Mouse (Mus musculus) midbrain, embryonic 16.5 days (tissue): ENCODE data around the gene Rab40b. TPM values are rescaled to one million over a fixed set of nuclear protein-coding genes. Genes with fewer than 3 reads are reported as not detected.

Experiments used
- ATAC-seq: fragments of 200-750 bp; cut with Nextera tagmentation; 2 replicates; pipeline ENCODE4 v1.8.0; 2017; ENCODE audit warnings: moderate TSS enrichment
- H3K27ac ChIP-seq: fragments of 300-500 bp; sonication (generic); 2 replicates; pipeline ENCODE4 v1.5.1; 2014; ENCODE audit warnings: mild to moderate bottlenecking, low read length, mixed read lengths
- H3K27me3 ChIP-seq: fragments of 300-500 bp; sonication (generic); 2 replicates; pipeline ENCODE4 v1.6.1; 2014; ENCODE audit warnings: low read depth, low read length, mixed read lengths; ENCODE audit not compliant: control insufficient read depth, insufficient read depth
- H3K36me3 ChIP-seq: fragments of 300-500 bp; sonication (generic); 2 replicates; pipeline ENCODE4 v1.6.1; 2014; ENCODE audit warnings: mild to moderate bottlenecking, low read length, moderate library complexity, mixed read lengths; ENCODE audit not compliant: control insufficient read depth, insufficient read depth
- H3K4me1 ChIP-seq: fragments of 300-500 bp; sonication (generic); 2 replicates; pipeline ENCODE4 v1.6.1; 2014; ENCODE audit warnings: mild to moderate bottlenecking, low read length, mixed read lengths; ENCODE audit not compliant: control insufficient read depth, insufficient read depth
- H3K4me2 ChIP-seq: fragments of 300-500 bp; sonication (generic); 2 replicates; pipeline ENCODE4 v1.6.1; 2014; ENCODE audit warnings: mild to moderate bottlenecking, low read length, mixed read lengths
- H3K4me3 ChIP-seq: fragments of 300-500 bp; sonication (generic); 2 replicates; pipeline ENCODE4 v1.5.1; 2014; ENCODE audit warnings: low read depth, mild to moderate bottlenecking, low read length, moderate library complexity, mixed read lengths
- H3K9ac ChIP-seq: fragments of 300-500 bp; sonication (generic); 2 replicates; pipeline ENCODE4 v1.6.1; 2014; ENCODE audit warnings: low read depth, low read length, mixed read lengths
- H3K9me3 ChIP-seq: fragments of 300-500 bp; sonication (generic); replicated peaks from 2 replicates; pipeline ENCODE4 v1.6.1; 2014; ENCODE audit warnings: mild to moderate bottlenecking, low read length, mixed read lengths; ENCODE audit not compliant: control insufficient read depth, poor library complexity, severe bottlenecking
- WGBS: fragments of 180-500 bp; shearing (Covaris S2); extraction: QIAGEN DNeasy Blood & Tissue Kit; methylation state at CpG from one replicate; pipeline ENCODE4 v1.1.7; 2014; 5-methylcytosine and 5-hydroxymethylcytosine counted together
- polyA plus RNA-seq: library from polyadenylated mRNA; unstranded; fragments of >200 nt; fragmentation: Nextera tagmentation; extraction: Ambion mirVana; gene quantifications from 2 replicates; pipeline ENCODE4 v1.2.1, GENCODE M21; 2015

The Rab40b gene
- 16.0 and 17.6 TPM in 2 replicates for polyA plus RNA-seq

- peak within 1 kb of the TSS; percentile 74 for H3K27ac ChIP-seq
- peak within 1 kb of the TSS; percentile 89 for H3K4me2 ChIP-seq
- H3K36me3 ChIP-seq, result no peaks in the 10 kb centered on the region
- H3K9ac ChIP-seq, result peak within 1 kb of the TSS; percentile 84
- H3K4me3 ChIP-seq, result peak within 1 kb of the TSS; percentile 72
- no peaks in the 10 kb centered on the region for H3K9me3 ChIP-seq
- no peaks in the 10 kb centered on the region; the same call in 1 of the 2 replicates for H3K27me3 ChIP-seq
- peaks cover 15% of the 10 kb centered on the region for H3K4me1 ChIP-seq
- peak; percentile 99 for ATAC-seq
- under 1% methylated on average over 61 of the region's 61 CpGs for WGBS
Measured at GRCm38 (mm10) chr11:121387750-121388553, at the start of gene Rab40b. Gene Rab40b, minus strand, starts transcription at chr11:121388251.

GRCm38 (mm10) chr11:121437236-121437635 is 49.2 kb upstream of the Rab40b start:
- no peak overlapping the region for H3K4me2 ChIP-seq
- no peak for ATAC-seq
- 86% methylated on average over 5 of the region's 5 CpGs for WGBS

GRCm38 (mm10) chr11:121434156-121435155 is 46.4 kb upstream of the Rab40b start, which contains the start of gene Fn3k:
Gene Fn3k, plus strand, starts transcription at chr11:121434913.
- H3K27ac ChIP-seq, result peak within 1 kb of the TSS; percentile 56
- H3K9ac ChIP-seq, result peak within 1 kb of the TSS; percentile 66
- peak within 1 kb of the TSS; percentile 78 for H3K4me2 ChIP-seq
- whole genome bisulfite sequencing, result 5% methylated on average over 30 of the region's 30 CpGs
- H3K9me3 ChIP-seq, result no peaks in the 10 kb centered on the region
- peaks cover 8% of the 10 kb centered on the region for H3K4me1 ChIP-seq
- ATAC-seq, result peak; percentile 97
- peaks cover 3% of the 10 kb centered on the region; the same call in 1 of the 2 replicates for H3K36me3 ChIP-seq
- peak within 1 kb of the TSS; percentile 44 for H3K4me3 ChIP-seq
- no peaks in the 10 kb centered on the region for H3K27me3 ChIP-seq

More at GRCm38 (mm10) chr11:121437236-121437635, 49.2 kb upstream of the Rab40b start:
- no peak overlapping the region for H3K9ac ChIP-seq
- H3K27me3 ChIP-seq, result no peaks in the 10 kb centered on the region
- no peaks in the 10 kb centered on the region for H3K36me3 ChIP-seq
- no peak overlapping the region for H3K27ac ChIP-seq
- H3K9me3 ChIP-seq, result no peaks in the 10 kb centered on the region
- H3K4me1 ChIP-seq, result peaks cover 8% of the 10 kb centered on the region
- no peak overlapping the region for H3K4me3 ChIP-seq

- H3K4me2 ChIP-seq, result no peak overlapping the region
- H3K27ac ChIP-seq, result no peak overlapping the region
- no peak for ATAC-seq
- H3K27me3 ChIP-seq, result no peaks in the 10 kb centered on the region
- no peak overlapping the region for H3K9ac ChIP-seq
- no peaks in the 10 kb centered on the region for H3K9me3 ChIP-seq
- WGBS, result 85% methylated on average over 4 of the region's 4 CpGs
- peaks cover 8% of the 10 kb centered on the region for H3K4me1 ChIP-seq
- H3K4me3 ChIP-seq, result no peak overlapping the region
- H3K36me3 ChIP-seq, result peaks cover 6% of the 10 kb centered on the region; the same call in 1 of the 2 replicates
Measured at GRCm38 (mm10) chr11:121433397-121433796, 45.3 kb upstream of the Rab40b start.

- H3K9me3 ChIP-seq, result no peaks in the 10 kb centered on the region
- 0 out of 2 replicates have a peak overlapping the region, but pooled peaks have one; percentile 54 for H3K27ac ChIP-seq
- peak overlapping the region; percentile 79 for H3K4me3 ChIP-seq
- H3K4me2 ChIP-seq, result peak overlapping the region; percentile 81
- H3K9ac ChIP-seq, result peak overlapping the region; percentile 76
- WGBS, result under 1% methylated on average over 28 of the region's 28 CpGs
- H3K36me3 ChIP-seq, result no peaks in the 10 kb centered on the region
- ATAC-seq, result no peak; the same call in none of the 2 replicates
- peaks cover 12% of the 10 kb centered on the region for H3K4me1 ChIP-seq
- no peaks in the 10 kb centered on the region for H3K27me3 ChIP-seq
Measured at GRCm38 (mm10) chr11:121421553-121422173, 33.6 kb upstream of the Rab40b start.

GRCm38 (mm10) chr11:121420830-121421552 is 32.9 kb upstream of the Rab40b start, which contains the start of gene Fn3krp:
Gene Fn3krp, plus strand, starts transcription at chr11:121421401.
- no peaks in the 10 kb centered on the region for H3K9me3 ChIP-seq
- under 1% methylated on average over 25 of the region's 28 CpGs for WGBS
- peak within 1 kb of the TSS; percentile 70; the same call in 1 of the 2 replicates for H3K27ac ChIP-seq
- H3K4me2 ChIP-seq, result peak within 1 kb of the TSS; percentile 81
- peaks cover 12% of the 10 kb centered on the region for H3K4me1 ChIP-seq
- H3K27me3 ChIP-seq, result no peaks in the 10 kb centered on the region
- ATAC-seq, result peak; percentile 99
- peak within 1 kb of the TSS; percentile 76 for H3K9ac ChIP-seq
- H3K4me3 ChIP-seq, result peak within 1 kb of the TSS; percentile 79
- H3K36me3 ChIP-seq, result no peaks in the 10 kb centered on the region

- peaks cover 12% of the 10 kb centered on the region for H3K4me1 ChIP-seq
- H3K9me3 ChIP-seq, result no peaks in the 10 kb centered on the region
- H3K9ac ChIP-seq, result peak overlapping the region; percentile 67; the same call in 1 of the 2 replicates
- no peak overlapping the region for H3K27ac ChIP-seq
- H3K4me3 ChIP-seq, result peak overlapping the region; percentile 79; the same call in 1 of the 2 replicates
- H3K36me3 ChIP-seq, result no peaks in the 10 kb centered on the region
- ATAC-seq, result no peak
- no peaks in the 10 kb centered on the region for H3K27me3 ChIP-seq
- peak overlapping the region; percentile 81 for H3K4me2 ChIP-seq
- 57% methylated on average over 5 of the region's 5 CpGs for WGBS
Measured at GRCm38 (mm10) chr11:121420379-121420778, 32.3 kb upstream of the Rab40b start.

- Histone ChIP-seq H3K4me3 (no peak overlapping the region), H3K27me3 (no peaks in the 10 kb centered on the region), H3K4me1 (peaks cover 12% of the 10 kb centered on the region), H3K4me2 (no peak overlapping the region), H3K9me3 (no peaks in the 10 kb centered on the region), H3K27ac (no peak overlapping the region), H3K36me3 (no peaks in the 10 kb centered on the region), H3K9ac (no peak overlapping the region)
- 44% methylated on average over 2 of the region's 2 CpGs for WGBS
- no peak for ATAC-seq
Measured at GRCm38 (mm10) chr11:121418932-121419331, 30.9 kb upstream of the Rab40b start.
